Mouse (Mus musculus) brain, embryonic 14.5 days (tissue): Measurements from ENCODE around the gene Gpm6a.

Experiments
- CTCF ChIP-seq: fragments of 200-500 bp; IDR thresholded peaks from 2 replicates; pipeline ENCODE4 v1.5.1; 2012; ENCODE audit warnings: inconsistent platforms, mild to moderate bottlenecking, moderate library complexity, borderline replicate concordance; ENCODE audit not compliant: insufficient read depth, insufficient read length; ENCODE audit errors: extremely low read depth
- POLR2A ChIP-seq: fragments of 200-500 bp; IDR thresholded peaks from 2 replicates; pipeline ENCODE4 v1.6.1; 2012; ENCODE audit warnings: mild to moderate bottlenecking, inconsistent platforms, borderline replicate concordance; ENCODE audit not compliant: poor library complexity, insufficient read depth, insufficient read length, severe bottlenecking; ENCODE audit errors: extremely low read depth

DNA sequence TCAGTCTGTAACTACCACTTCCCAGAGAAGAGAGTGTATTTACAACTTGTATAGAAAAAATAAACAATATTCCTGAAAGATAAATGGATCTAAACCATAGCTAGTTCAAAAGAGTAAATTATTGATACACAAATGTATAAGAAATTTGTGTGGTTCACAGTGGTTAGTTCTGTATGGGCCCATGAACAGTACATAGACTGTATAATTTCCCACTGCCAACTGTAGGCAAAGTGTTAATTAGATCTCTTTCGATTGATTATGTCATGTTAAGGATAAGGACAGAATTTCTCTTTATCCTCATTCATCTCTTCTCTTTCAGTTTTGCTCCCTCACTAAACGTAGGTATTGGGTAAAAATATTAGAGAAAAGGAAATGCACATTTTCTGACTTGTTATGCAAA is 148.4 kb downstream of the Gpm6a start:
- no peak for TF ChIP-seq CTCF
- TF ChIP-seq POLR2A, result no peak
